Mouse (Mus musculus): ENCODE results near the gene Srebf2. TPM values are rescaled to one million over a fixed set of nuclear protein-coding genes. Genes with fewer than 3 reads are reported as not detected.
A peak's percentile ranks its signal among the peaks of the same experiment; 100 is the strongest.

The Srebf2 gene
- polyA plus RNA-seq, 1 experiment from 2014 or later, result 276 TPM

DNA sequence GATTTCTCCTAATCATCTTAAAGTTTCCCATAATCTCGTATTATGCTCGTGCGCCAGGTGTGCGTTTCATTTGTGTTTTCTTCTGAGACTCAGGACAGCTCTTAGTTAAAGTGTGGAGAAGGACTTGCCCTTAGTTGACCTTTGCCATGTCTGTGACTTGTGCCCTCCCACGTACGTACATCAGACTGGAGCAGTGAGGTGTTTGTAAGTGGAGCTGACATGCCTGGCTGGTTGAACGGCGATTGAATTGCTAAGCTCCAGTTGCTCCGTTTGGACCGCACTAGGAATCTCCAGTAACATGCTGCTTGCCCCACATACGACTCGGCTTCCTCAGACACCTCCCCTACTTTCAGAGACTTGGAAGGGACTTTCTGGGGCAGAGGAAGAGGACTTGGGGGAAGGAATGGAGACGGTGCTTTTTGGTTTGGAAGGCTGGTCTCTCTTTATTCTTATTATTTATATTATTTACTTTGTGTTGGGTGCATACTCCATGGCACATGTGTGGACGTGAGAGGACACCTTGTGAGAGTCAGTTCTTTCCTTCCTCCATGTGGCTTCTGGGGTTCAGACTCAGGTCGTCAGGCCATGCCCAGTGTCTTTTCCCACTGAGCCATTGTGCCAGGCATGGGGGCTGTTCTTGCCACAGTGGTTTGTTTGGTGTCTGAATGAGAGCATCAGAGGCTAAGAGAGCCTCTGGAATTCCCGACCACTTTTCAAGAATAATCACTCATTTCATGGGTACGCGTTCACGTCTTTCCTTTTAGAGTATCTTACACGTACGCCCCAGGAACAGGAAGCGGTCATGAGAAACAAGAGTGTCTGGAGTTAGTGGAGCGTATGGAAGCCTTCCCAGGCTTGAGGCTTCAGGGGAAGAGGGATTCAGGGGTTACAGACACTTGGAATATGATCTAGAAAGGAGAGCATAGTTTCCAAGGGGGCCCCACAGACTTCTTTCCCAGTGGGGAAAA is 20.5 kb downstream of the Srebf2 start:
- ATAC-seq (ENCODE audit: low FRiP score, low read depth), result no peak
- Histone ChIP-seq H3K4me1 (peaks cover 37% of the 10 kb centered on the region), H3K27ac (replicated peaks) (peak overlapping the region; percentile 36; the same call in 1 of the 2 replicates), H3K4me3 (no peak overlapping the region), H3K36me3 (peaks cover 29% of the 10 kb centered on the region), H3K9me3 (no peaks in the 10 kb centered on the region), H3K4me2 (replicated peaks) (0 out of 2 replicates have a peak overlapping the region, but pooled peaks have one; percentile 7), H3K27me3 (no peaks in the 10 kb centered on the region), H3K9ac (replicated peaks) (no peak overlapping the region)
- 59% methylated on average over 23 of the region's 23 CpGs for WGBS

DNA sequence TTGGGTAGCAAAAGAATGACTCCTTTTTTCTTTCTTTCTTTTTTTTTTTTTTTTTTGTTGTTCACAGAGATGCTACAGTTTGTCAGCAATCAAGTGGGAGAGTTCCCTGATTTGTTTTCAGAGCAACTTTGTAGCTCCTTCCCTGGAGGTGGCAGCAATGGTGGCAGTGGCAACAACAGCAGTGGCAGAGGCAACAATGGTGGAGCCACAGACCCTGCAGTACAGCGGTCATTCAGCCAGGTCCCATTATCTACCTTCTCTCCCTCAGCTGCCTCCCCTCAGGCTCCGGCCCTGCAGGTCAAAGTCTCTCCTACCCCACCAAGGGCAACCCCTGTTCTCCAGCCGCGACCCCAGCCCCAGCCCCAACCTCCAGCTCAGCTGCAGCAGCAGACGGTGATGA is 22.7 kb downstream of the Srebf2 start:
- H3K9me3 ChIP-seq, result no peaks in the 10 kb centered on the region
- 85% methylated on average over 5 of the region's 5 CpGs for WGBS
- ATAC-seq (ENCODE audit: low FRiP score, low read depth), result no peak
- H3K4me3 ChIP-seq, result no peak overlapping the region
- no peak overlapping the region for H3K4me2 ChIP-seq (replicated peaks)
- H3K36me3 ChIP-seq, result peaks cover 50% of the 10 kb centered on the region
- peaks cover 24% of the 10 kb centered on the region for H3K4me1 ChIP-seq
- no peak overlapping the region for H3K9ac ChIP-seq (replicated peaks)
- no peaks in the 10 kb centered on the region for H3K27me3 ChIP-seq
- H3K27ac ChIP-seq (replicated peaks), result no peak overlapping the region

DNA sequence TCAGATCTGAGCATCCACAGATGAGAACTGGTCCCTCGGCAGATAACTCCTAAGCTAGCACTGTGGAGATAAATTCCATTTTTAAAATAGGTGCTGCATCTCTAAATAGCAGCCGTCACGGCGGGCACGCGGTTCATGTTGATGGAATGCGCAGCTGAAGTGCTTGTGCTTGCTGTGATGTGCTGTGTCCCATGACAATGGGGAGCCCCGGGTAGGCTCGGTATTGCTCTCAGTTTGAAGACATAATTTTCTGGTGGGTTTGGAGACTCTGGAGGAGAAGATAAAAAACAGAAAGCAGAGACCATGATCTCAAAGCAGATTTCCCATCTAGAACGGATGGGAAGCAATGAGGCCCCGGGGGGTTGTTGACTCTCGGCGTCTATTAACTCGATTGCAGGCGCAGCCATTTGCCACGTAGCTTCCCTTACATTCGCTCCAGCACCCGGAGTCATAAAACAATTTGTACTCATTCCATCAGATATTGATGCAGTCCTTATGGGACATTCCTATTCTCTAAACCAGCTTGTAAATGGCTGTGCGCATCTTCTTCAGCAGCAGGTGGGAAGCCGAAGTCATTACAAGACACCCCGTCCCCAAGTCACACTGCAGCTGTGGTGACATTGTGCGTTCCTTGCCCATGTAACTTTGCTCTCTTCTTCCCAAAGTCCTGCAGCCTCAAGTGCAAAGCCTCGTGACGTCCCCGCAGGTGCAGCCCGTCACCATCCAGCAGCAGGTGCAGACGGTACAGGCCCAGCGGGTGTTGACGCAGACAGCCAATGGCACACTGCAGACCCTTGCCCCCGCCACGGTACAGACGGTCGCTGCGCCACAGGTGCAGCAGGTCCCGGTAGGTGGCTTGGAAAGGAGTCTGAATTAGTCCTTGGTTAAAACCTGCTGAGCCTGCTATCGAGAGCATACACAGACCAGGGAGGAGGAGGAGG is 23.7 kb downstream of the Srebf2 start:
- Histone ChIP-seq H3K36me3 (peaks cover 60% of the 10 kb centered on the region), H3K4me3 (no peak overlapping the region), H3K4me1 (peaks cover 21% of the 10 kb centered on the region), H3K9me3 (no peaks in the 10 kb centered on the region), H3K4me2 (replicated peaks) (no peak overlapping the region), H3K27me3 (no peaks in the 10 kb centered on the region), H3K27ac (replicated peaks) (no peak overlapping the region), H3K9ac (replicated peaks) (no peak overlapping the region)
- no peak for ATAC-seq (ENCODE audit: low FRiP score, low read depth)
- 87% methylated on average over 36 of the region's 36 CpGs for WGBS

DNA sequence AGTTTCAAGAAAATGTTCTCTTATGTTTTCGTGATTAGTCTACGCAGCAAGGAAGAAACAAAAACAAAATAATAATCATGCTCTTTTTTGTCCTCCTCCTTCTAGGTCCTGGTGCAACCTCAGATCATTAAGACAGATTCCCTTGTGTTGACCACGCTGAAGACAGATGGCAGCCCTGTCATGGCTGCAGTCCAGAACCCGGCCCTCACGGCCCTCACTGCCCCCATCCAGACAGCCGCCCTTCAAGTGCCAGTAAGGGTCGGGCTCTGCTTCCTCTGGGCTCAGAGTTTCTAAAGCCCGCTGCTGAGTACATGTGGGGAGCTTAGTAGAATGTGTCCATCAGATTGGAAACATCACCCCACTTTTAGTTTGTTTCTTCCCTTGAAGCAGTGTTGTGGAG is 25.7 kb downstream of the Srebf2 start:
- H3K27ac ChIP-seq (replicated peaks), result no peak overlapping the region
- no peak for ATAC-seq (ENCODE audit: low FRiP score, low read depth)
- no peaks in the 10 kb centered on the region for H3K9me3 ChIP-seq
- no peak overlapping the region for H3K9ac ChIP-seq (replicated peaks)
- H3K36me3 ChIP-seq, result peaks cover 78% of the 10 kb centered on the region
- WGBS, result 92% methylated on average over 8 of the region's 8 CpGs
- no peaks in the 10 kb centered on the region for H3K27me3 ChIP-seq
- H3K4me2 ChIP-seq (replicated peaks), result no peak overlapping the region
- H3K4me3 ChIP-seq, result no peak overlapping the region
- peaks cover 2% of the 10 kb centered on the region for H3K4me1 ChIP-seq

DNA sequence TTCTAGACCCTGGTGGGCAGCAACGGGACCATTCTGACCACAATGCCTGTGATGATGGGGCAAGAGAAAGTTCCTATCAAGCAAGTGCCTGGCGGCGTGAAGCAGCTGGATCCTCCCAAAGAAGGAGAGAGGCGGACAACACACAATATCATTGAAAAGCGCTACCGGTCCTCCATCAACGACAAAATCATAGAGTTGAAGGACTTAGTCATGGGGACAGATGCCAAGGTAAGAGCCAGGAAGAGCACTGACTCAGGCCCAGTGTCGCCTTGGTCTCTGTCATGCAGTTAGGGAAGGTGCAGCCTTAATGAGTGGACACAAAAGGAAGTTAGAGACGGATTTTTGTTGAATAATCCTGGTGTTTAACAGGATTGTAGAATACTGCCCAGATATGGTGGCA is 28.1 kb downstream of the Srebf2 start:
- no peak overlapping the region for H3K4me3 ChIP-seq
- no peak overlapping the region for H3K9ac ChIP-seq (replicated peaks)
- WGBS, result 95% methylated on average over 9 of the region's 9 CpGs
- H3K36me3 ChIP-seq, result peaks cover 97% of the 10 kb centered on the region
- ATAC-seq (ENCODE audit: low FRiP score, low read depth), result no peak
- H3K27me3 ChIP-seq, result no peaks in the 10 kb centered on the region
- H3K9me3 ChIP-seq, result no peaks in the 10 kb centered on the region
- no peaks in the 10 kb centered on the region for H3K4me1 ChIP-seq
- H3K4me2 ChIP-seq (replicated peaks), result no peak overlapping the region
- H3K27ac ChIP-seq (replicated peaks), result no peak overlapping the region

DNA sequence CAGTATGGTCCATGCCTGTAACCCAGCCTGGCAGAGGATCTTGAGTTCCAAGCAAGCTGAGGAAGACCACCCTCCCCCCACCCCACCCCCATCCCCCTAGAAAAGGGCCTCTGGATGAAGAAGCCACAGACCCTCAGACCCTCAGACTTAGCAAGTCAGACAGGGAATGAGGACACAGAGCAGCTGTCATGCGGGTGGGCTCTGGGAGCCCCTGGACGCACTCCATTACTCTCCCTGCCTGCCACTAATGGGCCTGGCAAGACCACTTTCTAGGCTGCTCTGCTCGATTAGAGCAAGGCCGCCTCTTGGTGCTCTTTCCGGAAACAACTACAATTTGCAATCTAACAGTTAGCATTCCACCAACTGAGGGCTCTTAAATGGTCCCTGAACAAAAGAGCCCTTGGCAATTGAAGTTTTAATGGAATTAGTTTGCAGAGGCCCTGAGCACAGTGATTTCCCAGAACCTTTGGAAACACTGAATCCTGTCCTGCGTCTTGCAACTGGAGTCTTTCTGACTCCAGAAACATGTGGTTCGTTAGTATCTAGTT is 30.8 kb downstream of the Srebf2 start:
- ATAC-seq (ENCODE audit: low FRiP score, low read depth), result no peak
- Histone ChIP-seq H3K27ac (replicated peaks) (no peak overlapping the region), H3K27me3 (no peaks in the 10 kb centered on the region), H3K4me1 (no peaks in the 10 kb centered on the region), H3K4me2 (replicated peaks) (no peak overlapping the region), H3K9ac (replicated peaks) (no peak overlapping the region), H3K36me3 (peaks cover 97% of the 10 kb centered on the region), H3K4me3 (no peak overlapping the region), H3K9me3 (peaks cover 13% of the 10 kb centered on the region)
- 88% methylated on average over 7 of the region's 7 CpGs for WGBS

DNA sequence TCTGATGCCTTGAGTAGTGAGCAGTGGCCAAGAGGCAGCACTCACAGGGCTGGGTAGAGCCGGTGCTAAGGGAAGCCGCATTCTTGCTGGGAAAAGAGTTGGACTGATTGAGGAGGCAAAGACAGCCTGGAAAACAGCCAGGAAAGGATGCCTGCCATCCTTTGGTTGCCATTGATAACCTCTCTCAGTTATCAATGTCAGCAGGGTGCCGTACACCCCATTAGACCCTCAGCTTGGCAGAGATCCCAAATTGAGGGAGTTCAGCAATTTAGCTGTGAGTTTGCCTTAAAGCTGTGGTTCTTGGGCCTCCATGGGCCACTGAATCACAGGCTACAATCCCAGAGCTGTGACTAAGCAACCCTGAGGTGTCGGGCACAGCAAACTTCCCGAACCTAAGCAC is 34.1 kb downstream of the Srebf2 start:
- no peak overlapping the region for H3K4me3 ChIP-seq
- H3K36me3 ChIP-seq, result peaks cover 100% of the 10 kb centered on the region
- peaks cover 13% of the 10 kb centered on the region for H3K9me3 ChIP-seq
- no peak overlapping the region for H3K27ac ChIP-seq (replicated peaks)
- WGBS, result over 99% methylated on average over 5 of the region's 5 CpGs
- no peaks in the 10 kb centered on the region for H3K4me1 ChIP-seq
- no peak for ATAC-seq (ENCODE audit: low FRiP score, low read depth)
- no peak overlapping the region for H3K4me2 ChIP-seq (replicated peaks)
- H3K27me3 ChIP-seq, result no peaks in the 10 kb centered on the region
- H3K9ac ChIP-seq (replicated peaks), result no peak overlapping the region

DNA sequence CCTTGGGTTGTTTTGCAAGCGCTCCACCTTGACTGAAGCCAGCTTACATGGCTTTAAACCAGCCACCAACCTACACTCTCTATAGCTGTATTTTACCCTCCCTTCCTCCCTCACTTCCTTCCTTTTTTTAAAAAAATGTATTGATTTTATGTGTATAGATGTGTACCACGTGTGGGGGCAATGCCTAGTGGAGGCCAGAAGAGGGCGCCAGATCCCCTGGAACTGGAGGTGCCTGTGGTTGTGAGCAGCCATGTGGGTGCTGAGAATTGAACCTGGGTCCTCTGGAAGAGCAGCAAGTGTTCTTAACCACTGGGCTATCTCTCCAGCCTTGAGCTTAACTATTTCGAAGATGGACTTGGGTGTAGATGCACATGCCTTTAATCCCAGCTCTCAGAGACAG is 35.3 kb downstream of the Srebf2 start:
- WGBS, result 93% methylated on average over 4 of the region's 4 CpGs

DNA sequence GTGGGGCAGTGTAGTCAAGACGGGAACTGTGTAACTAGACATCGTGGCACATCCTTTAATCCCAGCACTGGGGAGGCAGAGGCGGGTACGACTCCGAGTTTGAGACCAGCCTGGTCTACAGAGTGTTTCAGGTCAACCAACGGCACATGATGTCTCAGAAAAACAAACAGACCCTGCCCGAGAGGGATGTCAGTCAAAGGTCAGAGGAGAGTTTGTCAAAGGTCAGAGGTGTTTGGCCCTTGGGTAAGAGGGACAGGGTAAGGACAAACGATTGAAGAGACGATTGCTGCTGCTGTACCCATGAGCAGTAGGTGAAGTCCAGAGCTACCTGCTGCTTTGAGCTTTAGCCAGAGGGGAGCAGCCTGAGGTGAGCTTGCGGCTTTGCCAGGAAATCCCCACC is 36.6 kb downstream of the Srebf2 start:
- H3K27ac ChIP-seq (replicated peaks), result 0 out of 2 replicates have a peak overlapping the region, but pooled peaks have one; percentile 30
- H3K27me3 ChIP-seq, result no peaks in the 10 kb centered on the region
- peaks cover 13% of the 10 kb centered on the region for H3K9me3 ChIP-seq
- WGBS, result 78% methylated on average over 10 of the region's 10 CpGs
- peaks cover 100% of the 10 kb centered on the region for H3K36me3 ChIP-seq
- no peak overlapping the region for H3K9ac ChIP-seq (replicated peaks)
- ATAC-seq (ENCODE audit: low FRiP score, low read depth), result no peak
- H3K4me3 ChIP-seq, result no peak overlapping the region
- no peaks in the 10 kb centered on the region for H3K4me1 ChIP-seq
- no peak overlapping the region for H3K4me2 ChIP-seq (replicated peaks)

More for the DNA sequence above, 35.3 kb downstream of the Srebf2 start:
- Histone ChIP-seq H3K4me2 (replicated peaks) (no peak overlapping the region), H3K36me3 (peaks cover 100% of the 10 kb centered on the region), H3K9ac (replicated peaks) (no peak overlapping the region), H3K9me3 (peaks cover 13% of the 10 kb centered on the region), H3K27me3 (no peaks in the 10 kb centered on the region), H3K4me1 (no peaks in the 10 kb centered on the region), H3K27ac (replicated peaks) (no peak overlapping the region), H3K4me3 (no peak overlapping the region)
- no peak for ATAC-seq (ENCODE audit: low FRiP score, low read depth)

DNA sequence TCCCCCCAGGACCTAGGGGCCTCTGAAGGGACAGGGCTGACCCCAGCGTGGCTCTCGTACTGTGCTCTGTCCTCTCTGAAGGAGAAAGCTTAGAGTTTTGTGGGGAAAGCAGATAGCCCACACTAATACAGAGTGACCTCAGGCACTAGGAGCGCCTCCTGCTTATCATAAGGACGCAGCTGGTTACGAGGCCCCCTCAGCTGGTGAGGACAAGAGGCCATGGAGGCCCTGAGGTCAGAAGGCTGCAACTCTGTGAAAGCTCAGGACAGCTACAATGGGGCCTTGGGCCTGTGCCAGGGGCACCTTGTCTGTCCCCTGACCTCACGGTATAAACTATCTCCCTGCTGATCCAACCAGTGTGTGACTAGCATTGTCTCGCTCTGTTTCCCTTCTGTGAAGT is 37.2 kb downstream of the Srebf2 start:
- peaks cover 99% of the 10 kb centered on the region for H3K36me3 ChIP-seq
- WGBS, result 90% methylated on average over 7 of the region's 7 CpGs
- H3K27me3 ChIP-seq, result no peaks in the 10 kb centered on the region
- H3K9me3 ChIP-seq, result peaks cover 13% of the 10 kb centered on the region
- H3K4me2 ChIP-seq (replicated peaks), result no peak overlapping the region
- no peak for ATAC-seq (ENCODE audit: low FRiP score, low read depth)
- H3K4me1 ChIP-seq, result no peaks in the 10 kb centered on the region
- H3K9ac ChIP-seq (replicated peaks), result no peak overlapping the region
- no peak overlapping the region for H3K4me3 ChIP-seq
- 0 out of 2 replicates have a peak overlapping the region, but pooled peaks have one; percentile 30 for H3K27ac ChIP-seq (replicated peaks)

DNA sequence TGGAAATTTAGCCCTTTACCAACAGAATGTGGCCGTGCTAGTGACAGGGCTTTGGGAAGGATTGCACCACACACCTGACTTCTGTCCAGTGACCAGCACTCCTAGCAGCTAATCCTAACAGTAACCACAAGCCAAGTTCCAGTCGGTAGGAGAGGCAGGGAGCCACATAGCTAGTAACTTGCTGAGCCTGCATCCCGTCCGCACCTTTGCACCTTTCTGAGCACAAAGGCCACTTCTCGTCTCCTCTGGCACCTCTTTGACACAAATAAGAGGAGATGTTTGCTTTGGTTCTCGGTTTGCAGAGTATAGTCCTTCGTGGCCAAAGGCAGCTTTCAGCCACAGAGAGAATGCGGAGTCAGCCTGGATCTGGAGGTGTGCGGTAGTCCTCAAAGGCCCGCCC is 37.7 kb downstream of the Srebf2 start:
- no peak overlapping the region for H3K9ac ChIP-seq (replicated peaks)
- no peak overlapping the region for H3K4me3 ChIP-seq
- peaks cover 99% of the 10 kb centered on the region for H3K36me3 ChIP-seq
- H3K9me3 ChIP-seq, result peaks cover 13% of the 10 kb centered on the region
- H3K4me1 ChIP-seq, result no peaks in the 10 kb centered on the region
- 95% methylated on average over 10 of the region's 10 CpGs for WGBS
- H3K27ac ChIP-seq (replicated peaks), result no peak overlapping the region
- no peak overlapping the region for H3K4me2 ChIP-seq (replicated peaks)
- ATAC-seq (ENCODE audit: low FRiP score, low read depth), result no peak
- no peaks in the 10 kb centered on the region for H3K27me3 ChIP-seq

Measured in midbrain, embryonic 12.5 days (tissue).